Mouse (Mus musculus): ENCODE data around the gene Olfr1116. TPM values are rescaled to one million over a fixed set of nuclear protein-coding genes. Genes with fewer than 3 reads are reported as not detected.

Gene Olfr1116
- polyA plus RNA-seq (2014; fragmentation: Illumina TruSeq; extraction: RNeasy Lipid Tissue Mini Kit (QIAGEN cat#74804); ENCODE audit: low read depth, low replicate concordance) = not detected

DNA sequence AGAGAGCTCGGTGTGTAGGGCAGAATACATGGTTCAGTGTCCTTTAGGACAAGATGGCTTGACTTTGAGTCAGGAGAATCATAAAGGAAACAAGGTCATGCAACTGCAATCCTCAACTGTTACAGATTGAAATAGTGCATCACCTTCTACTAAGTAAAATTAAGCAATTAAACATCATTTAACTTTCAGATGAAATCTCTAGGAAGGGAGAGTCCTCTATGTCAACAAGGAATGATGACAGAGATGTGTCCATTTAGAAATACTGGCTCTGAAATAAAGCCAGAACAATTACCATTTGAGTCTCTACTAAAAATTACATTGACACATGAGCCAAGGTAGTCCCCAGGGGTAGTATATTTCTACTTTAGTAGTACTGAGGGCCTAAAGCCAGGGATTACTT, at the start of gene Olfr1116:
Gene Olfr1116, plus strand, starts transcription at position 301 of the 400 bp plus-strand sequence.

DNA sequence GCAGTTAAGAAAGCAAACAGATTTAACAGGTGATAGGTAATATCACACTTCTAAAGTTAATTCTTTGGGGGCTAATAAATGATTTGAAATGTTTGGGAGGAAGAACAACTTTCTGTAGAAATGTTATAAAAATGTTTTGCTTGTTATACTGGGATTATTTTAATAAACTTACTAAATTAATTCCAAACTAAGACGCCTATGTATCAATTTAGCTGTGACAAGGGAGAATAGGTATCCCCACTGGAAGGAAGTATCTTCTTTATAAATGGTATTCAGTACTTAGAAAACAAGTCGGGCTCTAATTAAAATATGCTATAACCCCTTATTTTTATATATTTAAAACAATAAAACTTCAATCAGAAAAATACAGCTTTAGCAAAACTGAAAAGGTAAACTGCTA, 19.6 kb upstream of the Olfr1116 start, which contains the start of gene Olfr1115:
Gene Olfr1115, plus strand, starts transcription at position 301 of the 400 bp plus-strand sequence.

DNA sequence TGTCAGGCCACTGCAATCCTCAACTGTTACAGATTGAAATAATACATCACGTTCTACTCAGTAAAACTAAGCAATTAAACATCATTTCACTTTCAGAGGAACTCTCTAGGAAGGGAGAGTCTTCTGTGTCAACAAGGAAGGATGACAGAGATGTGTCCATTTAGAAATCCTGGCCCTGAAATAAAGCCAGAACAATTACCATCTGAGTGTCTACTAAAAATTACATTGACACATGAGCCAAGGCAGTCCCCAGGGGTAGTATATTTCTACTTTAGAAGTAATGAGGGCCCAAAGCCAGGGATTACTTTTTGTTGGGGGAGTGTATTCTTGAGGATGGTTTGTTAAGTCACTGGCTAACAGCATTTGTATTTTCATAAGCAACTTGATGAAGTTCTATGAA, 39.9 kb downstream of the Olfr1116 start, which contains the start of gene Olfr1118:
Gene Olfr1118, plus strand, starts transcription at position 301 of the 400 bp plus-strand sequence.

Other genes with a start within 250 kb of the Olfr1116 start
- not detected for gene Olfr1104, start 240.5 kb upstream of the Olfr1116 start, polyA plus RNA-seq (2014; fragmentation: Illumina TruSeq; extraction: RNeasy Lipid Tissue Mini Kit (QIAGEN cat#74804); ENCODE audit: low read depth, low replicate concordance)
- not detected for gene Olfr1105, start 231.0 kb upstream of the Olfr1116 start, polyA plus RNA-seq (2014; fragmentation: Illumina TruSeq; extraction: RNeasy Lipid Tissue Mini Kit (QIAGEN cat#74804); ENCODE audit: low read depth, low replicate concordance)
- not detected for gene Olfr1106, start 215.3 kb upstream of the Olfr1116 start, polyA plus RNA-seq (2014; fragmentation: Illumina TruSeq; extraction: RNeasy Lipid Tissue Mini Kit (QIAGEN cat#74804); ENCODE audit: low read depth, low replicate concordance)
- not detected for gene Olfr1107, start 191.7 kb upstream of the Olfr1116 start, polyA plus RNA-seq (2014; fragmentation: Illumina TruSeq; extraction: RNeasy Lipid Tissue Mini Kit (QIAGEN cat#74804); ENCODE audit: low read depth, low replicate concordance)
- gene Olfr1109, start 171.5 kb upstream of the Olfr1116 start, polyA plus RNA-seq (2014; fragmentation: Illumina TruSeq; extraction: RNeasy Lipid Tissue Mini Kit (QIAGEN cat#74804); ENCODE audit: low read depth, low replicate concordance) = not detected
- not detected for gene Olfr259, start 153.0 kb upstream of the Olfr1116 start, polyA plus RNA-seq (2014; fragmentation: Illumina TruSeq; extraction: RNeasy Lipid Tissue Mini Kit (QIAGEN cat#74804); ENCODE audit: low read depth, low replicate concordance)
- gene Olfr1110, start 127.2 kb upstream of the Olfr1116 start, polyA plus RNA-seq (2014; fragmentation: Illumina TruSeq; extraction: RNeasy Lipid Tissue Mini Kit (QIAGEN cat#74804); ENCODE audit: low read depth, low replicate concordance) = not detected
- gene Olfr1111, start 114.9 kb upstream of the Olfr1116 start, polyA plus RNA-seq (2014; fragmentation: Illumina TruSeq; extraction: RNeasy Lipid Tissue Mini Kit (QIAGEN cat#74804); ENCODE audit: low read depth, low replicate concordance) = not detected
- gene Olfr1112, start 79.7 kb upstream of the Olfr1116 start, polyA plus RNA-seq (2014; fragmentation: Illumina TruSeq; extraction: RNeasy Lipid Tissue Mini Kit (QIAGEN cat#74804); ENCODE audit: low read depth, low replicate concordance) = not detected
- gene Olfr1113, start 58.6 kb upstream of the Olfr1116 start, polyA plus RNA-seq (2014; fragmentation: Illumina TruSeq; extraction: RNeasy Lipid Tissue Mini Kit (QIAGEN cat#74804); ENCODE audit: low read depth, low replicate concordance) = not detected
- not detected for gene Olfr1115, start 19.5 kb upstream of the Olfr1116 start, polyA plus RNA-seq (2014; fragmentation: Illumina TruSeq; extraction: RNeasy Lipid Tissue Mini Kit (QIAGEN cat#74804); ENCODE audit: low read depth, low replicate concordance)
- not detected for gene Olfr1118, start 40.0 kb downstream of the Olfr1116 start, polyA plus RNA-seq (2014; fragmentation: Illumina TruSeq; extraction: RNeasy Lipid Tissue Mini Kit (QIAGEN cat#74804); ENCODE audit: low read depth, low replicate concordance)
- gene Olfr1120, start 87.3 kb downstream of the Olfr1116 start, polyA plus RNA-seq (2014; fragmentation: Illumina TruSeq; extraction: RNeasy Lipid Tissue Mini Kit (QIAGEN cat#74804); ENCODE audit: low read depth, low replicate concordance) = not detected
- gene Olfr1121, start 102.4 kb downstream of the Olfr1116 start, polyA plus RNA-seq (2014; fragmentation: Illumina TruSeq; extraction: RNeasy Lipid Tissue Mini Kit (QIAGEN cat#74804); ENCODE audit: low read depth, low replicate concordance) = not detected
- gene Olfr1122, start 118.3 kb downstream of the Olfr1116 start, polyA plus RNA-seq (2014; fragmentation: Illumina TruSeq; extraction: RNeasy Lipid Tissue Mini Kit (QIAGEN cat#74804); ENCODE audit: low read depth, low replicate concordance) = not detected
- not detected for gene Olfr1123, start 149.1 kb downstream of the Olfr1116 start, polyA plus RNA-seq (2014; fragmentation: Illumina TruSeq; extraction: RNeasy Lipid Tissue Mini Kit (QIAGEN cat#74804); ENCODE audit: low read depth, low replicate concordance)
- not detected for gene Olfr1124, start 162.7 kb downstream of the Olfr1116 start, polyA plus RNA-seq (2014; fragmentation: Illumina TruSeq; extraction: RNeasy Lipid Tissue Mini Kit (QIAGEN cat#74804); ENCODE audit: low read depth, low replicate concordance)
- not detected for gene Olfr1126, start 186.4 kb downstream of the Olfr1116 start, polyA plus RNA-seq (2014; fragmentation: Illumina TruSeq; extraction: RNeasy Lipid Tissue Mini Kit (QIAGEN cat#74804); ENCODE audit: low read depth, low replicate concordance)
- not detected for gene Pramel7, start 229.6 kb downstream of the Olfr1116 start, polyA plus RNA-seq (2014; fragmentation: Illumina TruSeq; extraction: RNeasy Lipid Tissue Mini Kit (QIAGEN cat#74804); ENCODE audit: low read depth, low replicate concordance)
- not detected for gene Pramel6, start 239.0 kb downstream of the Olfr1116 start, polyA plus RNA-seq (2014; fragmentation: Illumina TruSeq; extraction: RNeasy Lipid Tissue Mini Kit (QIAGEN cat#74804); ENCODE audit: low read depth, low replicate concordance)